Mouse (Mus musculus): Measurements from ENCODE around the gene Tubal3.
A peak's percentile ranks its signal among the peaks of the same experiment; 100 is the strongest.
"Not testable (repeated sequence)": the region's sequence is repeated elsewhere in the genome, so short reads cannot be mapped to it uniquely, and the experiment has no call there.

Tubal3 gene

DNA sequence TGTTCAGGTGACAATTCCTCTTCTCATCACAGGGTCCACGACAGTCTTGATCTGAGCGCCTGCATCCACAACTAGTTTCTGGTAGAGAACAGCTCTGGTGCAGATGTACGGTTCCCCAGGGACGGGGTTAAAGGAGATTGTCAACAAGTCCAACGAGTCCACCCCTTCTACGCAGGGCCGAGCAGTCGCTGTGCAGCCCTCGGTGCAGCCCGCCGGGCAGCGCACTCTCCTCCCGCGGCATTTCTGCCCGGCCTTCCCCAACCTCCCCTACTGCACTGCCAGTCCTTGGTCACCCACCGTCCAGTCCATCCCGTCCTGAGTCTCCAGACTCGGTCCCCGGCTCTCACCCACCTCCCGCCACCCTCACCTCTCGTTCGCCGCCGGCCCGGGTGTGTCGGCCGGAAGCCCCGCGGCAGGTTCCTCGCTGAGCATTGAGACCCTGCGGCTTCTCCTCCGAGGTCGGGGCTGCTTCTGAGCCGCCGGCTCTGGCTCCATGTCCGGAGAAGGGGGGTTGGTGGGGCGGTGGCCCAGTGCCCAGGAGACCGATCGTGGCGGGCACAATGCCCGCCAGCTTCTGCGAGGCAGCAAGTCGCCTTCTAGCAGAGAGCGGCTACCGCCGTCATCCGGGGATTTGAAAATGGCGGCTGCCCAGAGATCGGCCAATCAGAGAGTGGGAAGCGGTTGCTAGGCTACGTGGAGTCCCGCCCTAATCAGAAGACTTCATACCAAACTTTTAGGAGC, at the start of gene Tubal3, which contains the start of gene Net1:
Gene Tubal3 (plus strand): TSS at position 704 of the 741 bp plus-strand sequence.
Gene Net1 (minus strand): TSS at position 650 of the 741 bp plus-strand sequence.
- peak; percentile 77 to 86 for DNase-seq (ENCODE audit: low spot score in 2 of 2)

DNA sequence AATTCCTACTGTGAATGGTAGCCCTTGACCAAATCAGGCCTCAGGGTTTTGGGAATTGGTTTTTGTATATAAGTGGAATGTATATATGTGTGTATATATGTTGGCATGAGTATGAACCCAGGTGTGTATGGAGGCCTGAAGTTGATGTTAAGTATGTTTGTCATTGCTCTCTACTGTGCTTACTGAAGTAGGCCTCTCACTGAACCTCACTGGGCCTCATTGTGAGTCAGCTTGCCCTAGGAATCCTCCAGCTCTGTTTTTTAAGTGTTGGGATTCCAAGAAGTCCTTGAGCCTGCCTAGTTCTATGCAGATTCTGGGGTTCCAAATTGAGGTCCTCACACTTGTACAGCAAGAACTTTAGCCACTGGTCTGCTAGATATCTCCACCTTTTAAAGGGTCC, 48.2 kb upstream of the Tubal3 start:
- DNase-seq (ENCODE audit: low spot score in 2 of 2) = no peak

DNA sequence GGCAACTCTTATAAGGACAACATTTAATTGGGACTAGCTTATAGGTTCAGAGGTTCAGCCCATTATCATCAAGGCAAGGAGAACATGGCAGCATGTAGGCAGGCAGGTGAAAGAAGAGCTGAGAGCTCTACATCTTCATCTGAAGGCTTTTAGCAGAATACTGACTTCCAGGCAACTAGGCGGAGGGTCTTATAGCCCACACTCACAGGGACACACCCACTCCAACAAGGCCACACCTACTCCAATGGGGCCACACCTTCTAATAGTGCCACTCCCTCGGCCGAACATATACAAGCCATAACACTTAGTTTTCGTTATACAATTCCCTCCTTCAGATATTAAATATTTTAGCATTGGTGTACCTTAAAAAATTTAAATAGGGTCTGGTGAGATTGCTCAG, 45.2 kb upstream of the Tubal3 start:
- DNase-seq (ENCODE audit: low spot score in 2 of 2) = no peak

DNA sequence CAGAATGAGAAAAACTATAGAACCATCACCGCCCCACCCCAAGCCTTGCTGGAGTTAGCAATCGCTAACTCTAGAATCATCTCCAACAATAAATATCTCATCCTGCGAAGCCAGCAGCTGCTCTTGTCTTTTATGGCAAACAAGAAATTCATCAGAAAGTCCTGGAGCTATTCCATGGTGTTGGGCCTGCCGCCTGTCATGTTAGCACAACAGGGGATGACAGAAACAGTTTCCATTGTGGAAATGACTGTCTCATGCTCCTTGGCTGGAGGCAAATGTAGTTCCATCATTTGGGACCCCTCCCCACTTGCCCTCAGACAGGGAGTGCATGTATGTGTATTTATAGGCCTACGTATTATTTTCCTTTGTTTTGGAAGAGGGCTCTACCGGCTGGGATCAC, 41.6 kb upstream of the Tubal3 start:
- no peak for DNase-seq (ENCODE audit: low spot score in 2 of 2)

DNA sequence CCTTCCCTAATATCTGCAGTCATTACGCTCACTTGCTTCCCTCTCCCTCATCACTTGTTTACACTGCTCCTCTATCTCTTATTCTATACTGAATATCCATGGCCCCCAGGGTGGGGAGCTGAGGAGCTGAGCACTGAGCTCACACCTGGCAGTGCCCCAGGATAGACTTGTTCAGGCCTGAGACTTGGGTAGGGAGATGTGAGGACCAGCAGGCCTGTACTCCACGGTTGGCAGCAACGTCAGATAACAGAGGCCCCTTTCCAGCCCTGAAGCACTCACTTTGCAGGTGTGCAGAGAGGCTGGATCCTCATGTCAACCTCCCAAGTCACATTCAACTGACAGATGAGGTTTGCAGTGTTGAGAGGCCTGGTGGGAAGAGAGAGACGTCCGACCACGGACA, 40.9 kb upstream of the Tubal3 start:
- no peak for DNase-seq (ENCODE audit: low spot score in 2 of 2)

DNA sequence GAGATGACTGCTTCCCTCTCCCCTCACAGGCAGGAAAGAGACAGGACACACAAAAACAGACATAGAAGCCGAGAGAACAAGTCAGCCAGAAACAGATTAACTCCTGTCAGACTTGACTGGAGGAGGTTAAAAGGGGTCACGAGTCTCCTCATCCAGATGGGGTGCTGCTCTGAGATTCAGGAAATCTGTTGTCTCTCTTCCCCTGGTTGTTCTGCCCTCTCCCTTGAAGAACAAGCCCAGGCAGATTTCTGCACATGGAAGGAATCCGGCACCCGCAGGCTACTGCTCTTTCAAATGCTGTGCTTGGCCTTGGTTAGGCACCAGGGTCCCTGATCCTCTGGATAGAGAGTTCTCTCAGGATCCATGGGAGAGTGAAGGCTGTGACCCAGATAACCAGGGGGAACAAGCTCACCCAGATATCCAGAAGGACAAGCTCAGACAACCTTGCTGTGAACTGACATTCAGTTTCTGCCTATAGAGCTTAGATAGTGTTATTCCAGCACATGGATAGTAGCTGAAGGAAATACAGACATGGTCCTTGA, 40.3 kb upstream of the Tubal3 start:
- no peak for DNase-seq (ENCODE audit: low spot score in 2 of 2)

DNA sequence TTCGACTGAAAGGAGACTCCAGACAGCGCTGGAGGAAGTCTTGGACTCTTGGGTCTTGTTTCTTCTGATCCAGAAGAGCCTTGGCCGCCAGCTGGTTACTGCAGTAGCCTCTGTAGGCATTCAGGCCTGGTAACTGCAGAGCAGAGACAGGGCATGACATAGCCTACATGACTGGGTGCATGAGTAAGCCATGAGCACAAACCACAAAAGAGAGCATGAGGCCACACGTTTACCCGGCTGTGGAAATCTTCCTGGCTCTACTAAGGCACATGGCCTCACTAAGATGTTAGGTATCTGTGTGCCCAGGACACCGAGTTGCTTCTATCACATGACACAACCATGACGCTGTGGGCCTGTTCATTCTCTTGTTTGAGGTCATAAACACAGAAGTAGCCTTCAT, 31.4 kb upstream of the Tubal3 start:
- no peak for DNase-seq (ENCODE audit: low spot score in 2 of 2)

DNA sequence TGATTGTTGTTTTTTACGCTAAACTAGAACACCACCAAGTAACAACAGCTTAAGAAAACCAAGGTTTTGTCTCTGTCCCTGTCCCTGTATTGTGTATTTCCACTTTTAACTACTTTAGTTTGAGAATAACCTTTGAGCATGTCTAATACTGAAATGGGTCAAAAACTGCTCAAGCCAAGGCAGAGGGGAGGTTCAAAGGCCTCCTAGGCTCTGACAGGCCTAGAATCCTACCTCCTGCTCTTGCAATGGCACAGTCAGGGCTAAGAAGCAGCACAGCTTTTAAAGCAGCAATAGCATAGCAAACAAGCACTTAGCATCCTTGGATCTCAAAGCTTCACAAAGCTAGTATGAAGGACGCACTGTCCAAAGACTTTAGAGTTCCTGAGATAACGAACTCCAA, 29.0 kb upstream of the Tubal3 start:
- no peak for DNase-seq (ENCODE audit: low spot score in 2 of 2)

DNA sequence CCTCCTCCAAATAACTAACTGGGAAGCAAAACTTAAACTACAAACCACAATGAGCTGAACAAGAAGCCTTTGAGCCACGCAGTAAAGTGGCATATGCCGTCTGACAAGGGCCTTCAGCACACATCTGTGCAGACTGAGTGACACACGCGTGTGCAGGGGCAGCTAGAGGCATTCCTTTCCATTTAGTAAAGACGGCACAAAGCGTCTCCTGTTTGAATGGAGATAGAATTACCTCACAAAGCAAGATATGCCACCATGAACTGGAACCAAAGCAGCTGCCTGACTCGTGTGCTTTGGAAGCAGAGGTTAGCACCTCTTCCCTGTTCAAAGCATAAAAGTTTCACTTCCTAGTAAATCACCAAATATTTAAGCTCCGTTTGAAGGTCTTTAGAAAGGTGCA, 28.0 kb upstream of the Tubal3 start:
- DNase-seq (ENCODE audit: low spot score in 2 of 2) = no peak

DNA sequence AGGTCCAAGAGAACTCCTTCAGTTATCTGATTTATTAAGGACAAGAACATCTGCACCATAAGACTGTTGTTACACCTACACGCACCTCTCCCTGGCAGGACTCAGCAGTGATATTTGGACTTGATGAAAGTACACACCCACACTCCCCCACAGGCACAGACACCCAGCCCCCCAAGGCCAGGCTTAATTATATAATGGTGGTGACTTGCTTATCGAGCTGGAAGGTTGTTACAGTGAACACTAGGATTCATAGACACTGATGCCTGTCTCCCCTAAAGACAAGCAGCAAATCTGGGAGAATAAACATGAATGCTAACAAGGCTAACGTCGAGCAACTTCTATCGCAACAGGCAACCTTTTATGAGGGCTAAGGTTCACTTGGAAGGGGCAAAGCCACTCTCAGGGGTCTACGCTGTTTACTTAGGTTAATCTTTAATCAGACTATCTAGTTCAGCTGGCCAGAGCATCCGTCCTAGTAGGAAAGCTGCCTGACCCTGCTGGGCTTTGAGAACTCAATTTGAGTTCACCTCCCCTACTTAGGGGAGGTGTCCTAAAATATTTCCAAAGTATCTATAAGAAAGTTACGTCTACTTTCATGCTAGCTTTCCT, 26.5 kb upstream of the Tubal3 start:
- no peak for DNase-seq (ENCODE audit: low spot score in 2 of 2)

DNA sequence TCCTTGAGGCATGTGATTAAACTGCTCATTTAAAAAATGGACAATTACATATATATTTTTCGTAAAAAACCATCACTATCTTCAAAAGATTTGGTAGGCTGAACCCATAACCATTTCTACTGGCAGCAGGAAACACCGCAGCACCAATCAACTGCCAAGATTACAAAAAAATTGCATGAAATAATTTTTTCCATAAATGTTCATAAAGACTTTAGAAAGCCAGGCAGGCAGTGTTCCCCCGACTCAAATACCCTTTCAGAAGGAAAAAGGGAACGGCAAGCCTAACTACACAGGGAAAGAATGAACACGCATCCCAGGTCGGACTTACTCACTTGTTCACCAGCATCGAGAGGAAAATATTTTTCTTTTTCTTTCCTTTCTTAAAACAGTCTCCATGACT, 25.5 kb upstream of the Tubal3 start:
- DNase-seq (ENCODE audit: low spot score in 2 of 2) = no peak

DNA sequence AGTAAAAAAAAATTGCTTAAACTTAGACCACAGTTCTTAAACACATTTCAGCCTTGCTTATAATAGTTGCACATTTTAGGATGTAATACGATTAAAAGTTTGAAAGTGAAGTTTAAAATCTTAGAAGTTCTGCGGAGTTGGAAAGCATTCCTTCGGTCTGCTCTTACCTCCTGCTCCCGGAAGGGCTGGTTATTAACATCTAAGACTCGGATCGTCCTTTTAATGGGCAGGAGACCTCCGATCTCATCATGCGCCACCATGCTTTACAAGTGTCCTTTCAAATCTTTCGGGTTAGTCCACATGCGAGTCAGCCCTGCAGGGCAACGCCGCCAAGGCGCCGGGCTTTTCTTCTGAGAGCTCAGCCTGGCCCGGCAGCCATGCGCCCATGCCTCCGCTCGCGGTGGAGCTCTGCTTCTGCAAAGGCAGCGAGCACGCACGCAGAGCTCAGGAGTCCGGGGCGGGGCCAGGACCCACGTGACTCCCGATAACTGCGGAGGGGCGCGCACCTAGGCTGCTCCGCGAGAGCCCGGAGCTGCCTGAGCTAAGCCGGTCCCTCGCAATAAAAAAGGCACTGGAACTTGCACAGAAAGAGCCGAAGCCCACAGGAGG, 24.8 kb upstream of the Tubal3 start:
- DNase-seq (ENCODE audit: low spot score in 2 of 2) = peak; percentile 88 to 89

DNA sequence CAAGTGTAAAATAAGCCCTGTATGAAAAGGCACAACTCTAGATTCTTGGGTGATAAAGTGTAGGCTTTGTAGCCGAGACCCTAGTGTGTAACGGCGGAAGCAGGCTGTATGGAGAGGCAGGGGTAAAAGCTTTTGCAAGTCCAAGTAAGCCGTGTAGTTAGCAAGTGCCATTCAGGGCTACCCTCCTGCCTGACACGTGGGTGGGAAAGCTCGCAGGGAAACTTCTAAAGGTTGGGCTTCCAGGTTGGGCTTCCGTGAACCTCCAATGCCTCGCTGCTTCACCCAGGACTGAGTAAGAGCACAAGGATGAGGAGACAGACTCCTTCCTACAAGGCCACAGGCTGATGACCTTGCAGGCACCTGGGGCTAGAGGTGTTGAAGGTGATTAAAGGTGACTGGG, 23.5 kb upstream of the Tubal3 start:
- no peak for DNase-seq (ENCODE audit: low spot score in 2 of 2)

DNA sequence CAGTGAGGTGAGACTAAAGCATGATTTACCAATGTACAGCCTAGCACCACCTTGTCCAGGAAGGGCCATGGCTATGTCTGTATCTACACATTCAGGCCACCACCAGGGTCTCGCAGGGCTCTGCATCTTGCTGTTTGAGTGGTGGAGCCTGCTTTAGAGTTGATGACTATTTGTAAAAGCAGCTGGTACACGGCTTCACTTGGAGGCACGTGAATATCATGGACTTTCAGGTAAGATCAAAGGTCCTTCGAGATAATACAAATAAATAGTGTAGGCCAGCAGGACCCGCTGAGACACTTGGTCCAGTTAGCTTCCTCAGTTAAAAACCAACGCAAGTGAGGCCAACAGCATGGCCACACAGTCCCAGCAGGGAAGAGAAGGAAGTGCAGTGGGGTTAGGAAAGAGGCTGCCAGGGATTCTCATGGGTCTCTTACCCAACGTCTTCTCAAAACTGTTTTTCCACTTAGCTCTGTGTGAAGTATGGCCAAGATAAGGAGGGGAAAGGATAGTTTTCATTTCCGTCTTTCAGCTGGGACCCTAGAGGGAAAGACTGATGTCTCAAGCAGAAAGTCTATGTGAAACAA, 22.6 kb upstream of the Tubal3 start:
- DNase-seq (ENCODE audit: low spot score in 2 of 2) = no peak

DNA sequence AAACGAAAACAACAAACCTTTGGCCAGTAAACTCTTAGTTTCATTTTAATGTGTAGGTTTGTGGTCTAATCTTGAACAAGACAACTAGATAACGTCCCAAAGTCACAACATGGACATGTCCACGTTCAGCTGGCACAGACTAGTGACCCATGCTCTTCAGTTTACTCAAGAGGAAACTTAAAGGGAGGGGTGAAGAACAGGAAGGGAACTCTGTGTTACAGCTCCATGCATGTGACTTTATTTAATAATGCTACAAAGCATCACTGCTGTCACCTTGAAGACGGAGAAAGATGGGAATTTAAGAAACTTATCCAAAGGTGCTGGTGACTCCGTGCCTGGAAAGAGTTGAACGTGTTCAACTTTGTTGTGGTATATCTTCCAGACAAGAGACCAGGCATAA, 22.0 kb upstream of the Tubal3 start:
- no peak for DNase-seq (ENCODE audit: low spot score in 2 of 2)

DNA sequence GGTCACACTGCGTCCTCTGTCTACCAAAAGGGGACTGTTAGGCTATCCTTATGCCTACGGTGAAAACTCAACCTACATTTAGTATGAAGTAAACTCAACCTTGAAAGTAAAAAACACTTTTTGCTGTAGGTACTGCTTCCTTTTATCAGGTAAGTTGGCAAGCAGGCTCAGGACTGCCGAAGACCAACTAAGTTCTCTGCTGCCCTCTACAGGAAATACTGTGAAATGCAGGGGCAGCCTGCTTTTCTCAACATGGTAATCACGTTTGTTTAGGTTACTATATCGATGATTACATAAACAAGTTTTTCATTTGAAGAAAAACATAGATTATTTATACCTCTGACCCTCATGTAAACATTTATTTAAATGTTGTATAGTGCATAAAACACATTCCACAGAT, 21.2 kb upstream of the Tubal3 start:
- DNase-seq (ENCODE audit: low spot score in 2 of 2) = peak; percentile 38 to 73

DNA sequence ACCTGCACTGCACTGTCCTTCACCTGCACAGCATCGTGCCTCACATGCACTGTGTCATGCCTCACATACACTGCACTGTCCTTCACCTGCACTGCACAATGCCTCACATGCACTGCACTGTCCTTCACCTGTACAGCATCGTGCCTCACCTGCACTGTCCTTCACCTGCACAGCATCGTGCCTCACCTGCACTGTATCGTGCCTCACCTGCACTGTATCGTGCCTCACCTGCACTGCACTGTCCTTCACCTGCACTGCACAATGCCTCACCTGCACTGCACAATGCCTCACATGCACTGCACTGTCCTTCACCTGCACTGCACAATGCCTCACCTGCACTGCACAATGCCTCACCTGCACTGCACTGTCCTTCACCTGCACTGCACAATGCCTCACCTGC, 19.9 kb upstream of the Tubal3 start:
- not testable (repeated sequence) for DNase-seq (ENCODE audit: low spot score in 2 of 2)

DNA sequence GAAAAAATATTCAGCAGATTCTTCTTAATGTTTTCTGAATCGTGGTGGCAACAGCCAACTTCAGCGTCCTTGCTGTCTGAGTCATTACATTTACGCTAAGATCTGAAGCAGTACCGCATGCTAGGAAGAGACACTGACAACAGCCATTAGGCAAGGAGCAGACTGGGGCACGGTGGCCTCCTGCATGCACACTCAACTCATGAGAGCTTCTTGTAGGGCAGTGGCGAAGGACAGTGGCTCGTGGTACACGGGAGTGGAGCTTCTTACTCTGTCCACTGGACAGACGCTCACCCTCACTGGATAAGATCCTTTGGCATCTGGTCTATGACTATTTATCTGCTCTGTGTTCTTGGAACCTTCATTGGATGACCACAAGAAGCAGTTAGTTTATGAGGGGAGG, 18.8 kb upstream of the Tubal3 start:
- no peak for DNase-seq (ENCODE audit: low spot score in 2 of 2)

DNA sequence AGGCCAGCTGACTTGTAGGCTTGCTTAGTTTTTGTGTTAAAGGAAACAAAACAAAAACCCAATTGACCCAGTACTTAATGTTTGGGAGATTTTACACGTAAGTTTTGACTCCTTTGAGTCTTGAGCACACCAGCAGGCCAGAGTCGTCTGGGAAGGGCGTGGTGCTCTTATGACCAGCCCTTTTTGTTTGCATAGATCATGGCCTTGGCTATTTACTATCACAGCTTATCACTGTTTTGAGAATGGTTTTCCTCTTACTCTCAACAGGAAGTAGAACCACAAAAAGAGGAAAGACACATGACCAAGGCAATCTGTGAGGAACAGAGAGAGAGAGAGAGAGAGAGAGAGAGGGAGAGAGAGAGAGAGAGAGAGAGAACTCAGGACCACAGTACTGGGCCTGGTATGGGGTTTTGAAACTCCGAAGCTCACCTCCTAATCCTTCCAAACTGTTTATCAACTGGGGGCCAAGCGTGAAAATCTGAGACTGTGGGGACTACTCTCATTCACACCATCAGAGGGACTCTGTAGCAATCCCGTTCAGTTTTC, 10.8 kb upstream of the Tubal3 start:
- DNase-seq (ENCODE audit: low spot score in 2 of 2) = no peak

DNA sequence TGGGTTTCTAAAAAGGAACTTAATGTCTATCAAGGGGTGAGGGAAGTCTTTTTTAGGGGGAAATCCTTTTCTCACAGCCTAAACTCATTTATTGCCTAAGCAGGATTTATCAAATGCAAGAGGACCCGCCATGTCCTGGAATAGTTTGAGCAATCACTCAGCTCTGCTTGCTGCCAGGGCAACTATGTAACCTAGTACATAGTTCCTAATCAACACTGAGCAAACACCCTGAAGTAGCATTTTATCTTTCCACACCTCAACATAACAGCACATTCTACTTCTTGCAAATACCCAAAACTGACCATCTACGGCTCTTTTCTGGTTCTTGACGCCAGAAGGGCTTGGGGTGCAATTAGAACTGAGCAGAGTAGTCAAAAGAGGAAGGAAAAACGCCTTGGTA, 9.8 kb upstream of the Tubal3 start:
- no peak for DNase-seq (ENCODE audit: low spot score in 2 of 2)

DNA sequence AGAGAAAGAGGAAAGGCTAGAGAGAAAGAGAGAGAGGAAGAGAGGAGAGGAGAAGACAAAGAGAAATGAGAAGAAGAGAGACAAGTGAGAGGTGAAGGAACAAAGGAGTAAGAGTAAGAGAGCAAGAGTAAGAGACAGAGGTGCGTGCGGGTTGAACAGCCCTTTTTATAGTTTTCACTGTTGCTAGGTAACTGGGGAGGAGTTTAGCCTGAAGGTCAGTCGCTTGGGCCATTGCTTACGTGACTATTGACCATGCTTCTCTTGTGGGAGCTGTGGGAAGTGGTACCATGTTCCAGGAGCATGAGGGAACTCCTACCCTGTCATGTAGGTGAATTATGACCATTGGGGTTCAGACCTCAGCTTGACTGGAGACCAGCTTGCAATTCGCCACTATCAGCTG, 7.7 kb upstream of the Tubal3 start:
- no peak for DNase-seq (ENCODE audit: low spot score in 2 of 2)

DNA sequence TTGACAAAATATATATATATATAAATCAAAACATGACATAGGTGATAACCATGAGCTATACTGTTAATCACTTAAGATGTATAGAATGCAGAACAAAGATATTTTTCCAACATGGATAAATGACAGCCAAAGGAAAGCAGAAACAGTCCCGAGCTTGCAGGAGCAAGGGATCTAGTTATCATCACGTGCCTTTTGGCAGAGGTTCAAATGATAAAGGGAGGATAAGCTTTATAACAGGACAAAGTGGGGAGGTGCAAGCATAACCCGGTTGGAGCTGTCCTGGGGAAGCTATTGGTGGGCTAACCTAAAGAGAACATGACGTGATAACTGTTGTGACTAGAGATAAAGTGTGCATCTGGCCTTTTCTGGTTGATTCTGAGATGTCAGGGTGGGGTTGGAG, 4.6 kb upstream of the Tubal3 start:
- DNase-seq (ENCODE audit: low spot score in 2 of 2) = no peak
